Mouse (Mus musculus): Measurements from ENCODE around the gene Il31. TPM values are rescaled to one million over a fixed set of nuclear protein-coding genes. Genes with fewer than 3 reads are reported as not detected.
"Not testable (repeated sequence)": the region's sequence is repeated elsewhere in the genome, so short reads cannot be mapped to it uniquely, and the experiment has no call there.

Gene Il31
- polyA plus RNA-seq, 1 experiment from 2014 or later = not detected

- H3K4me2 ChIP-seq (ENCODE audit: low read depth, low read length) = no peak overlapping the region
- H3K27ac ChIP-seq (ENCODE audit: low read depth, low read length) = no peak overlapping the region
- H3K36me3 ChIP-seq (ENCODE audit: control insufficient read depth, insufficient read depth, low read length) = peaks cover 18% of the 10 kb centered on the region; the same call in 1 of the 2 replicates
- no peak overlapping the region for H3K4me3 ChIP-seq (ENCODE audit: low read depth, low read length)
- peaks cover 11% of the 10 kb centered on the region; the same call in 1 of the 2 replicates for H3K4me1 ChIP-seq (ENCODE audit: control insufficient read depth, insufficient read depth, low read length)
- 100% methylated on average over 1 of the region's 1 CpGs for WGBS
- no peaks in the 10 kb centered on the region for H3K27me3 ChIP-seq (ENCODE audit: control insufficient read depth, insufficient read depth, low read length)
- no peaks in the 10 kb centered on the region for H3K9me3 ChIP-seq (ENCODE audit: control insufficient read depth, low read length)
- no peak overlapping the region for H3K9ac ChIP-seq (replicated peaks; ENCODE audit: low read depth, low read length)
- ATAC-seq (ENCODE audit: low read depth) = no peak
Measured at GRCm38 (mm10) chr5:123522166-123522565, 32.9 kb upstream of the Il31 start.

GRCm38 (mm10) chr5:123521621-123522020, 32.3 kb upstream of the Il31 start:
- Histone ChIP-seq H3K4me1 (ENCODE audit: control insufficient read depth, insufficient read depth, low read length) (peaks cover 11% of the 10 kb centered on the region; the same call in 1 of the 2 replicates), H3K27me3 (ENCODE audit: control insufficient read depth, insufficient read depth, low read length) (no peaks in the 10 kb centered on the region), H3K36me3 (ENCODE audit: control insufficient read depth, insufficient read depth, low read length) (peaks cover 23% of the 10 kb centered on the region; the same call in 1 of the 2 replicates), H3K27ac (ENCODE audit: low read depth, low read length) (no peak overlapping the region), H3K9ac (replicated peaks; ENCODE audit: low read depth, low read length) (no peak overlapping the region), H3K9me3 (ENCODE audit: control insufficient read depth, low read length) (no peaks in the 10 kb centered on the region), H3K4me3 (ENCODE audit: low read depth, low read length) (no peak overlapping the region), H3K4me2 (ENCODE audit: low read depth, low read length) (no peak overlapping the region)
- no peak for ATAC-seq (ENCODE audit: low read depth)
- WGBS = 86% methylated on average over 1 of the region's 1 CpGs

GRCm38 (mm10) chr5:123520666-123521065, 31.4 kb upstream of the Il31 start:
- Histone ChIP-seq H3K4me2 (ENCODE audit: low read depth, low read length) (no peak overlapping the region), H3K9me3 (ENCODE audit: control insufficient read depth, low read length) (no peaks in the 10 kb centered on the region), H3K4me3 (ENCODE audit: low read depth, low read length) (no peak overlapping the region), H3K36me3 (ENCODE audit: control insufficient read depth, insufficient read depth, low read length) (peaks cover 25% of the 10 kb centered on the region), H3K27me3 (ENCODE audit: control insufficient read depth, insufficient read depth, low read length) (no peaks in the 10 kb centered on the region), H3K4me1 (ENCODE audit: control insufficient read depth, insufficient read depth, low read length) (peaks cover 11% of the 10 kb centered on the region; the same call in 1 of the 2 replicates), H3K27ac (ENCODE audit: low read depth, low read length) (no peak overlapping the region), H3K9ac (replicated peaks; ENCODE audit: low read depth, low read length) (no peak overlapping the region)
- no peak for ATAC-seq (ENCODE audit: low read depth)
- 86% methylated on average over 9 of the region's 9 CpGs for WGBS

- Histone ChIP-seq H3K4me1 (ENCODE audit: control insufficient read depth, insufficient read depth, low read length) (no peaks in the 10 kb centered on the region), H3K27ac (ENCODE audit: low read depth, low read length) (no peak overlapping the region), H3K36me3 (ENCODE audit: control insufficient read depth, insufficient read depth, low read length) (peaks cover 26% of the 10 kb centered on the region), H3K9me3 (ENCODE audit: control insufficient read depth, low read length) (no peaks in the 10 kb centered on the region), H3K9ac (replicated peaks; ENCODE audit: low read depth, low read length) (no peak overlapping the region), H3K27me3 (ENCODE audit: control insufficient read depth, insufficient read depth, low read length) (no peaks in the 10 kb centered on the region), H3K4me3 (ENCODE audit: low read depth, low read length) (no peak overlapping the region), H3K4me2 (ENCODE audit: low read depth, low read length) (no peak overlapping the region)
- 91% methylated on average over 5 of the region's 5 CpGs for WGBS
- ATAC-seq (ENCODE audit: low read depth) = no peak
Measured at GRCm38 (mm10) chr5:123514871-123515270, 25.6 kb upstream of the Il31 start.

- no peak for ATAC-seq (ENCODE audit: low read depth)
- Histone ChIP-seq H3K4me3 (ENCODE audit: low read depth, low read length) (no peak overlapping the region), H3K36me3 (ENCODE audit: control insufficient read depth, insufficient read depth, low read length) (peaks cover 10% of the 10 kb centered on the region), H3K4me2 (ENCODE audit: low read depth, low read length) (no peak overlapping the region), H3K27ac (ENCODE audit: low read depth, low read length) (no peak overlapping the region), H3K27me3 (ENCODE audit: control insufficient read depth, insufficient read depth, low read length) (no peaks in the 10 kb centered on the region), H3K9ac (replicated peaks; ENCODE audit: low read depth, low read length) (no peak overlapping the region), H3K4me1 (ENCODE audit: control insufficient read depth, insufficient read depth, low read length) (no peaks in the 10 kb centered on the region; the same call in 1 of the 2 replicates), H3K9me3 (ENCODE audit: control insufficient read depth, low read length) (no peaks in the 10 kb centered on the region)
- 86% methylated on average over 3 of the region's 3 CpGs for WGBS
Measured at GRCm38 (mm10) chr5:123512102-123512501, 22.8 kb upstream of the Il31 start.

- not testable (repeated sequence) for H3K36me3 ChIP-seq (ENCODE audit: control insufficient read depth, insufficient read depth, low read length)
- WGBS = 85% methylated on average over 3 of the region's 3 CpGs
Measured at GRCm38 (mm10) chr5:123511426-123511825, 22.1 kb upstream of the Il31 start.

GRCm38 (mm10) chr5:123510160-123510559, 20.9 kb upstream of the Il31 start, which contains the start of gene B3gnt4:
TSS of gene B3gnt4 (plus strand) at chr5:123510460.
- H3K9me3 ChIP-seq (ENCODE audit: control insufficient read depth, low read length) = no peaks in the 10 kb centered on the region
- no peaks in the 10 kb centered on the region for H3K27me3 ChIP-seq (ENCODE audit: control insufficient read depth, insufficient read depth, low read length)
- H3K4me1 ChIP-seq (ENCODE audit: control insufficient read depth, insufficient read depth, low read length) = no peaks in the 10 kb centered on the region; the same call in 1 of the 2 replicates
- no peak within 1 kb of the TSS for H3K4me3 ChIP-seq (ENCODE audit: low read depth, low read length)
- 88% methylated on average over 5 of the region's 5 CpGs for WGBS
- no peak within 1 kb of the TSS for H3K27ac ChIP-seq (ENCODE audit: low read depth, low read length)
- H3K36me3 ChIP-seq (ENCODE audit: control insufficient read depth, insufficient read depth, low read length) = no peaks in the 10 kb centered on the region; the same call in 1 of the 2 replicates
- no peak within 1 kb of the TSS for H3K9ac ChIP-seq (replicated peaks; ENCODE audit: low read depth, low read length)
- no peak for ATAC-seq (ENCODE audit: low read depth)
- peak within 1 kb of the TSS; percentile 72 for H3K4me2 ChIP-seq (ENCODE audit: low read depth, low read length)

More at GRCm38 (mm10) chr5:123511426-123511825, 22.1 kb upstream of the Il31 start:
- not testable (repeated sequence) for H3K9me3 ChIP-seq (ENCODE audit: control insufficient read depth, low read length); H3K27ac ChIP-seq (ENCODE audit: low read depth, low read length); ATAC-seq (ENCODE audit: low read depth); H3K27me3 ChIP-seq (ENCODE audit: control insufficient read depth, insufficient read depth, low read length); H3K9ac ChIP-seq (replicated peaks; ENCODE audit: low read depth, low read length); H3K4me2 ChIP-seq (ENCODE audit: low read depth, low read length); H3K4me1 ChIP-seq (ENCODE audit: control insufficient read depth, insufficient read depth, low read length); H3K4me3 ChIP-seq (ENCODE audit: low read depth, low read length)

GRCm38 (mm10) chr5:123508921-123509320, 19.6 kb upstream of the Il31 start:
- H3K9me3 ChIP-seq (ENCODE audit: control insufficient read depth, low read length) = no peaks in the 10 kb centered on the region
- no peaks in the 10 kb centered on the region for H3K27me3 ChIP-seq (ENCODE audit: control insufficient read depth, insufficient read depth, low read length)
- ATAC-seq (ENCODE audit: low read depth) = no peak
- H3K4me1 ChIP-seq (ENCODE audit: control insufficient read depth, insufficient read depth, low read length) = no peaks in the 10 kb centered on the region; the same call in 1 of the 2 replicates
- H3K4me3 ChIP-seq (ENCODE audit: low read depth, low read length) = peak overlapping the region; percentile 61
- no peaks in the 10 kb centered on the region for H3K36me3 ChIP-seq (ENCODE audit: control insufficient read depth, insufficient read depth, low read length)
- 9% methylated on average over 12 of the region's 12 CpGs for WGBS
- peak overlapping the region; percentile 57 for H3K9ac ChIP-seq (replicated peaks; ENCODE audit: low read depth, low read length)
- no peak overlapping the region for H3K27ac ChIP-seq (ENCODE audit: low read depth, low read length)
- peak overlapping the region; percentile 72 for H3K4me2 ChIP-seq (ENCODE audit: low read depth, low read length)

DNA sequence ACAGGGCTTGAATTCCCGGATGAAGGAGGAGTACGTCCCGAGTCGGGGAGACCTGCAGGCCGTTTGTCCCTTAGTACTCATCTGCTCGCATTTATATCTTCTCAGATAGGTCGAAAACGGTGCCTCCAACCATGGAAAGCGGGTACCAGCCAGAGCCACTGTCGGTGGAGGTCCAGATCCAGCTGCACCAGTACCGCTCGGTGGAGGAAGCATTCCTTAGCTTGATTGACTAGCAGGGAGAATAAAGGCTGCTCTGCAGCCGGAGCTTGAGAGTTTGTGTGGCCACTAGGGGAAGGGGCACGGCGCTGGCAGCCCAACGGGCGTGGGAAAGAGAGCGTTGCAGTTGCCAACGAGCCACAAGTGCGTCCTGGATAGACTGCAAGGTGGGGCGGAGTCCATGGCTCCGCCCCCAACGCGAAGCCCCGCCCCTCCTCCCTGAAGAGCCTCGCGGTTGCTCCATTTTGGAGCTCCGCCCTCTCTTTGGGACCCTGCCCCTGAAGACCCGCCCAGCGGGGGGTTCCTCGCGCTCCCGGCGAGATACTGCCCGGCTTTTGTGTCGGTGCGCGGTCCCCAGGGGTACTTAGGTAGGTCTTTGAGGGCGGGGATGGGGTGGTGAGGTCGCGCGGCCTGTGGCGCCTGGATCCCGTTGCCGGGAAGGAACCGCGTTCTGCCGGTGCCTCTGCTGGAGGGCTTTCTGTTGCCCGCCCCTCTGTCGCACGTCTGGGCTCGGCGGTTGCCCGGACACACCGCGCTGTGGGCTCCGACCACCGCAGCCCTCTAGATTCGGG, 18.8 kb upstream of the Il31 start:
- WGBS = under 1% methylated on average over 59 of the region's 59 CpGs
- peak overlapping the region; percentile 72 for H3K4me2 ChIP-seq (ENCODE audit: low read depth, low read length)
- no peak overlapping the region for H3K27ac ChIP-seq (ENCODE audit: low read depth, low read length)
- peak; percentile 87 for ATAC-seq (ENCODE audit: low read depth)
- H3K9ac ChIP-seq (replicated peaks; ENCODE audit: low read depth, low read length) = peak overlapping the region; percentile 57
- H3K4me3 ChIP-seq (ENCODE audit: low read depth, low read length) = peak overlapping the region; percentile 61
- H3K36me3 ChIP-seq (ENCODE audit: control insufficient read depth, insufficient read depth, low read length) = no peaks in the 10 kb centered on the region
- no peaks in the 10 kb centered on the region for H3K9me3 ChIP-seq (ENCODE audit: control insufficient read depth, low read length)
- H3K27me3 ChIP-seq (ENCODE audit: control insufficient read depth, insufficient read depth, low read length) = no peaks in the 10 kb centered on the region
- H3K4me1 ChIP-seq (ENCODE audit: control insufficient read depth, insufficient read depth, low read length) = no peaks in the 10 kb centered on the region; the same call in 1 of the 2 replicates

All from neural tube, embryonic 14.5 days (tissue).